Mouse (Mus musculus) cerebellum, adult 2 months (tissue): Measurements from ENCODE around the gene Acot13.

Experiments
- CTCF ChIP-seq: fragments of 200-500 bp; IDR thresholded peaks from 2 replicates; pipeline ENCODE4 v1.5.1; 2011; ENCODE audit warnings: low read depth, mild to moderate bottlenecking, control low read depth, low read length, moderate library complexity, borderline replicate concordance; ENCODE audit not compliant: insufficient read depth
- POLR2A ChIP-seq: fragments of 200-500 bp; IDR thresholded peaks from 2 replicates; pipeline ENCODE4 v1.6.1; 2011; ENCODE audit warnings: low read length, control low read depth, borderline replicate concordance; ENCODE audit not compliant: insufficient read depth

- no peak for TF ChIP-seq POLR2A
- peak; percentile 81 for TF ChIP-seq CTCF
These were observed 55.0 kb downstream of the Acot13 start for GRCm38 (mm10) chr13:24776146-24776844.
